ENCODE assay signal across 7 mouse cellular contexts in the genomic region with DNA sequence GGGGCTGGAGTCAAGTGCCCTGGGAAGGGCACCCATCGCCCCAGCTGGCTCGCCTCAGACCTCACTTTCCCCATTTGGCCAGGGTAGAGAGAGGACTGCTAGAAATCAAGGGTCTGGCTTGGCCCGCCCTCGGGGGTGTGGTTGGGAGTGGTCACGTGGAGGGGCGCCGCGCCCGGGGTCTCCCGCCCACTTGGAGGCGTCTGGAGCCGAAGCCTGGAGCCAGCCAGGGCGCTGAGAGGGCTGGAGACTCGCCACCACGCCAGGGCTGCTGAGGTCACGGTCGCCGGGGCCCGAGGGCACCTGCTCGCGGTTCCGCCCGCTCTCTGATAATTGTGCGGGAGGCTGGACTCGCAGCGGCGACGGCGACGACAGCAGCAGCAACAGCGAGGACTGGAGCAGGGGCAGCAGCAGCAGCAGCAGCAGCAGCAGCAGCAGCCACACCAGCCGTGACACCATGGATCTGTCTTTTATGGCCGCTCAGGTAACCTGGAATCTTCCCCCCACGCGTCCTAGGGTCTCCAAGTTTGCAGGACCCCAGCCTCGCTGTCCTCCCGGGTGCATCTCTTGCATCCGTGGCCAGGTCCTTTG. TPM values are rescaled to one million over a fixed set of nuclear protein-coding genes. Genes with fewer than 3 reads are reported as not detected.
A peak's percentile ranks its signal among the peaks of the same experiment; 100 is the strongest.
DNase-seq lines count a peak whose midpoint lies in the region; ATAC-seq lines count a peak whose summit lies in the region.

D430019H16Rik (plus strand) TSS at position 187 of the 588 bp plus-strand sequence.

- under 1% methylated on average over 38 of the region's 38 CpGs for WGBS in embryonic facial prominence, embryonic 10.5 days
- WGBS in intestine, embryonic 16.5 days, result 1% methylated on average over 38 of the region's 38 CpGs
- under 1% methylated on average over 38 of the region's 38 CpGs for WGBS in stomach, embryonic 15.5 days

- no peaks in the 10 kb centered on the region for H3K27me3 ChIP-seq in embryonic facial prominence, embryonic 10.5 days (replicated peaks; ENCODE audit: low read depth, poor library complexity, severe bottlenecking)
- no peaks in the 10 kb centered on the region for H3K27me3 ChIP-seq in intestine, embryonic 16.5 days (replicated peaks; ENCODE audit: control insufficient read depth, insufficient read depth, low read length)
- no peaks in the 10 kb centered on the region for H3K27me3 ChIP-seq in stomach, embryonic 15.5 days (replicated peaks)

- intact Hi-C loops in left cerebral cortex, postnatal 25 days (cut with DNase I), result loop anchor here (2.0 kb wide), 1 partner anchor 23 kb away; no protein-coding TSS in a partner anchor

- DNase-seq in adrenal gland, postnatal 14 days, result peak; percentile 74
- DNase-seq in embryonic facial prominence, embryonic 10.5 days (ENCODE audit: low spot score), result peak; percentile 96
- peak; percentile 94 for DNase-seq in heart, adult 11 months
- peak; percentile 69 for DNase-seq in left cerebral cortex, postnatal 25 days (ENCODE audit: low spot score in 2 of 2)
- peak; percentile 84 for DNase-seq in mesoderm, embryonic 11.5 days (ENCODE audit: low read depth, low spot score)

- peak within 1 kb of the TSS; percentile 89 for H3K27ac ChIP-seq in embryonic facial prominence, embryonic 10.5 days (replicated peaks)
- no peak within 1 kb of the TSS for H3K27ac ChIP-seq in intestine, embryonic 16.5 days (ENCODE audit: low read length)
- H3K27ac ChIP-seq in stomach, embryonic 15.5 days, result 0 out of 2 replicates have a peak within 1 kb of the TSS, but pooled peaks have one; percentile 1

- peak within 1 kb of the TSS; percentile 59 for H3K9ac ChIP-seq in intestine, embryonic 16.5 days (ENCODE audit: low read depth, low read length)
- H3K9ac ChIP-seq in stomach, embryonic 15.5 days, result peak within 1 kb of the TSS; percentile 65

- peak; percentile 86 for ATAC-seq in intestine, embryonic 16.5 days
- ATAC-seq in stomach, embryonic 15.5 days (ENCODE audit: insufficient read depth, low FRiP score, low read depth), result peak; percentile 88

- peaks cover 46% of the 10 kb centered on the region for H3K4me1 ChIP-seq in embryonic facial prominence, embryonic 10.5 days
- peaks cover 11% of the 10 kb centered on the region for H3K4me1 ChIP-seq in intestine, embryonic 16.5 days (ENCODE audit: control insufficient read depth, insufficient read depth, low read length)
- peaks cover 16% of the 10 kb centered on the region for H3K4me1 ChIP-seq in stomach, embryonic 15.5 days

- no peaks in the 10 kb centered on the region for H3K36me3 ChIP-seq in embryonic facial prominence, embryonic 10.5 days (replicated peaks)
- no peaks in the 10 kb centered on the region for H3K36me3 ChIP-seq in intestine, embryonic 16.5 days (ENCODE audit: control insufficient read depth, insufficient read depth, low read length)
- H3K36me3 ChIP-seq in stomach, embryonic 15.5 days, result no peaks in the 10 kb centered on the region

- H3K4me2 ChIP-seq in intestine, embryonic 16.5 days (ENCODE audit: low read depth, low read length), result peak within 1 kb of the TSS; percentile 84
- peak within 1 kb of the TSS; percentile 96 for H3K4me2 ChIP-seq in stomach, embryonic 15.5 days

- H3K4me3 ChIP-seq in embryonic facial prominence, embryonic 10.5 days, result peak within 1 kb of the TSS; percentile 87
- H3K4me3 ChIP-seq in intestine, embryonic 16.5 days (ENCODE audit: low read length), result peak within 1 kb of the TSS; percentile 53
- peak within 1 kb of the TSS; percentile 66 for H3K4me3 ChIP-seq in stomach, embryonic 15.5 days (replicated peaks)

- no peaks in the 10 kb centered on the region for H3K9me3 ChIP-seq in embryonic facial prominence, embryonic 10.5 days
- no peaks in the 10 kb centered on the region for H3K9me3 ChIP-seq in intestine, embryonic 16.5 days (ENCODE audit: control insufficient read depth, low read length)
- H3K9me3 ChIP-seq in stomach, embryonic 15.5 days, result no peaks in the 10 kb centered on the region

RNA-seq across cellular contexts. Expression of gene D430019H16Rik, which starts in this region (rescaled TPM):
- total RNA-seq in adrenal gland, postnatal 14 days (2021), result 4.9 and 5.7 TPM in 2 replicates
- polyA plus RNA-seq in embryonic facial prominence, embryonic 10.5 days (2016; fragmentation: Nextera tagmentation; extraction: Ambion mirVana), result 2.3 and 2.7 TPM in 2 replicates
- 0.62 and 0.84 TPM in 2 replicates for polyA plus RNA-seq in intestine, embryonic 16.5 days (2015; fragmentation: Nextera tagmentation; extraction: Ambion mirVana)
- total RNA-seq in left cerebral cortex, postnatal 25 days (2021), result 10 to 100 TPM; 96.6 to 99.5 TPM
- polyA plus RNA-seq in stomach, embryonic 15.5 days (2015; fragmentation: Nextera tagmentation; extraction: Ambion mirVana), result 1.2 and 1.4 TPM in 2 replicates

Comparison
In these comparisons a context has a peak if more than half of its experiments do, and no peak if none do; other contexts are left out.
1. RNA of gene D430019H16Rik (total RNA-seq): 96.6 to 99.5 TPM in left cerebral cortex, postnatal 25 days; 4.9 to 5.7 TPM in adrenal gland, postnatal 14 days; every median in the first group is over 10 times any median in the second.
2. Peak in ATAC-seq, H3K4me3 ChIP-seq, H3K9ac ChIP-seq and H3K4me2 ChIP-seq in intestine, embryonic 16.5 days; RNA of the gene not detected or under 1 TPM.
3. Peak in every context shown above with its lines, with median percentiles within 50 percentile points of each other: DNase-seq and H3K4me3 ChIP-seq.